Mouse (Mus musculus) gastrocnemius, postnatal 4 days (tissue): ENCODE data around the gene Dolpp1. TPM values are rescaled to one million over a fixed set of nuclear protein-coding genes. Genes with fewer than 3 reads are reported as not detected.

Experiments used
- DNase-seq, 2 experiments: peaks; one replicate each; pipeline ENCODE4 v3.0.0; 2021 to 2022; ENCODE audit warnings: low spot score in 2 of 2, mixed read lengths in 2 of 2
- long read RNA-seq, 2 experiments: library from polyadenylated mRNA; stranded (forward); transcript quantifications; one replicate each; pipeline ENCODE4 v2.0.0; 2021
- total RNA-seq, 2 experiments: library from RNA; stranded (reverse); gene quantifications; 2 replicates each; pipeline ENCODE4 v1.2.3; 2021

Dolpp1 gene
- 10 to 100 TPM; 18.3 to 21.1 TPM for total RNA-seq
- long read RNA-seq, experiment 1, transcript Dolpp1-201 (8 exons, 2,251 nt) = major isoform, 13 of 21 reads
- long read RNA-seq, experiment 1, partial matches to known transcripts = 4 of 21 reads
- long read RNA-seq, experiment 1, other reads (novel, unspliced or antisense) = 4 of 21 reads
- long read RNA-seq, experiment 2, transcript Dolpp1-201 (8 exons, 2,251 nt) = major isoform, 16 of 21 reads
- long read RNA-seq, experiment 2, partial matches to known transcripts = 0 of 21 reads
- long read RNA-seq, experiment 2, other reads (novel, unspliced or antisense) = 4 of 21 reads

DNA sequence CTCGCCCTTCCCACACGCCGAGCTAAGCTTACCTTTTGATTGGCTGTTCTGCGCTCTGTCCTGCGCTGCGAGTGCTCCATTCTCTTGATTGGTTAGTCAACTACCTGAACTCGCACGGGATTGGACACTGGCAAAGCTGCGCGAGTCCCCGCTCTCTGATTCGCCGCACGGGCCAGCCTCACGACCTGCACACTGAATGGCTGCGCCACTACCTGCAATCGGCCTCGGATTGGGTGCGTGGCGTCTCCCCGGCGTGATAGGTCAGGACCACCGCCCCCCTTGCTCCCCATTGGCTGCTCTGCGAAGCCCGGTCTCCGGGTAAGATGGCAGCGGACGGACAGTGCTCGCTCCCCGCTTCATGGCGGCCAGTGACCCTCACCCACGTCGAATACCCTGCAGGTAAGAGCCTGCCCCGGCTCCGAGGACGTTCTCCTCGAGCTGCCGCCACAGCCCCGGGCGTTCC lies at the start of gene Dolpp1:
Dolpp1 (plus strand) TSS at position 141 of the 463 bp plus-strand sequence.
- DNase-seq = peak; percentile 90 to 95

DNA sequence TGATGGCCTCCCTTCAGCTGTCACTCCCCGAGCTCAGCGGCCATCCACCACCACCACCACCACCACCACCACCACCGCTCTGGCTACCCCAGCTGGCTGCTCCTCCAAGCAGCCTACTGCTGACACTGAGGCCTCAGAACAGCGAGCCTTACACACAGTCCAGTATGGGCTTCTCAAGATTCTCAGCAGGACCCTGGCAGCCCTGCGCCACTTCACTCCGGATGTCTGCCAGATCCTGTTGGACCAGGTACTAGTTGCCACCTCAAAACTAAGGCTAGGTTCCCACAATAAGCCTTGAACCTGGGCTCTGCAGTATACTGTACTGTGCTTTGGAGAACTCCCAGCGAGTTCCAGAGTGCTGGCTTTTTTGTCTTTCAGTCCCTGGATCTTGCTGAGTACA lies 49.5 kb upstream of the Dolpp1 start:
- no peak for DNase-seq

DNA sequence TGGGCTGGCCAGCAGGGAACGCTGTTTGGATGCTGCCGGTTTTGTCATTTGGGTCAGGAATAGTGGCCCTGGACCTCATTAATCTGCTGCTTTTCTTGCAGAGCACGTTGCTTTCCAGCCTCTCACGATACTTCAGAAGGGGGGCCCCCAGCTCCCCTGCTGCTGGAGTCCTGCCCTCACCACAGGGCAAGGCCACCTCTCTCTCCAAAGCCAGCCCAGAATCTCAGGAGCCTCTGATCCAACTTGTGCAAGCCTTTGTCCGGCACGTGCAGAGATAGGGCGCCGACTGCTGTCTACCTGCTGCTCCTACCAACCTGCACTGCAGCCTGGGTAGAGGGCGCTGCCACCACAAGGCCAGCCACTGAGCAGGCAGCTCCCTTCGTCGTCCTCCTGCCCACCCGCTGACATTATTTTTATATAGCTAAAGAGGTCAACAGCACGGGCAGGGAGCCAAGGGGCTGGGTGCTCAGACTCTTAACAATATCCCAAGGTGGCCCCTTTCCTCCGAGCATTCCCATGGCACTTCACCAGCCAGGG lies 48.4 kb upstream of the Dolpp1 start:
- DNase-seq = no peak

DNA sequence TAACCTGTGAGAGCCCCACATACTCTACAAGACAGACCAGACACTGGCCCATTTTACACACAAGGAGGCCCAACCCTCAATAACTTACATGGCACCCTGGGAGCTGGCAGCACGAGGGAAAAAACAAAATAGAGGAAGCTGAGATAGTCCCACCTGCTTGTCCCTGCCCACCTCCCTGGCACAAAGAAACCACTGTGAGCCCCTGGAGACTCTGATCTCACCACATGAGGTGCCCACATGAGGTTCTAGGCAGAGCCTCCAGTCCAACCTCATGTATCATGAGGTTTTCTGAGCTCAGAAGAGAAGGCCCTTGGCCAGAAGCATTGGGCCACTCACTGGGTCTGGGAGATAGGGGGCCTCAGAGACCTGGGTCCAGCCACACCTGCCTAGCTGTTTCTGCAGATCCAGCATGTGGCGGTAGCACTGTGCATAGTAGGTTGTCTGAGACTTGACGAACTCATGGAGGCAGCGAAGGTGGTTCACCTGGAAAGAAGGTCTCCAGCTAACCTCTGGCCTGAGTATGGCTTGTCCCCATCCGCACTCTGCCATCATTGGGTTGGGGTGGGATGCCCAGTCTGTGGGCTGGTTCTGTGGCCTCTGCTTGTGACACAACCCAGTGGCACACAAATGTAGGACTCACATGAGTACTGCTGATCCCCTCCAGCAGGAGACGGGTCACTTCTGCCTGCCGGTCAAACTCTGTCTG lies 45.9 kb upstream of the Dolpp1 start:
- no peak for DNase-seq

DNA sequence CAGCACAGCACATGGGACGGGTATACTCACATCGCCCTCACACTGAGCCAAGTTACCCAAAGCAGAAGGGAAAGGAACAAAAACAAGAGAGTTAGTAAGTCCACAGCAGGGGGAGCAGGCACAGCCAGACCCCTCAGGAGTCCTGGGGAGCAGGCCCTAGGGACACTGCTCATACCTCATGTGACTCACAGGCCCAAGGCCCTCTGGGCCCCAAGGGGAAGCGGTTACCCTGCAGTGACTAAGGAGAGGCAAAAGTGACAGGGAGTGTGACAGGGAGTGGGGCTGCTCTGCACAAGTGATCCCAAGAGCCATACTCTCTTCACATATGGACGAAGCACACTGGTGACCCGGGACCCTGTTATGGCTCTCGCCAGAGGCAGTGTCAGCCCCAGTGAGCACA lies 42.9 kb upstream of the Dolpp1 start:
- DNase-seq = no peak

DNA sequence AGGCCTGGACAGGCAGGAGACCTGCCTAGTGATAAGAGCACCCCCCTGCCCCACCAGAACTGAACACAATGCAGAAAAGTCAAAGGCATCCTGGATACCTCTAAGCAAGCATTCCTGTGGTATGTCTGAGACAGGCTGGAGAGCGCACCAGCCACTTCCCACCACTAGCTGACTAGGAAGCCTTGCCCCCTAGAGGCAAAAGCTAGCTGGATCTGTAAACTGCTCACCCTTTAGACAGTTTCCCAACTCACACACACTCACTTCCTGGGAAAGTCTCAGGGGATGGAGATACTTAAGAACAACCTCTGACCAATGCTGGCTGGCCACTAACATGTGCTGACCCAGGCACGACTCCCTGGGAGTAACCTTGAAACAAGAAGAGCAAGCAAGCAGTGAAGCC lies 40.9 kb upstream of the Dolpp1 start:
- DNase-seq = no peak

DNA sequence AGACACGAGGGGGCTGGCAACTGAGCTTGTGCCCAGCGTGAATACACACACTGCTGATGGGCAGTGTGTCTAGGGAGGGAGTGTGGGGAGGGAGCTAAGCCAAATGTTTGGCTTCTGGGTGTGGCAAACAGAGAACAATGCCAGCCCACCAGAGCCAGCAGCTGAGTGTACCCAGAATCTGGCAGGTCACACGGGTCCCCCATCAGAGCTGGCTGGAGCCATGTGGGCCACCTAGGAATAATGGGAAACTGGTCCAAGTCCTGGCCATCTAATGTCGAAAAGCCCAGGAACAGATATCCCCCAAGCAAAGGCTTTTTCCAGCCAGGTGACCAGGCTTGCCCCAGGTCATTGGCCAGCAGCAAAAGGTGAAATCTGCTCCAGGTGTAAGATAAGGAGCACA lies 36.2 kb upstream of the Dolpp1 start:
- no peak for DNase-seq

DNA sequence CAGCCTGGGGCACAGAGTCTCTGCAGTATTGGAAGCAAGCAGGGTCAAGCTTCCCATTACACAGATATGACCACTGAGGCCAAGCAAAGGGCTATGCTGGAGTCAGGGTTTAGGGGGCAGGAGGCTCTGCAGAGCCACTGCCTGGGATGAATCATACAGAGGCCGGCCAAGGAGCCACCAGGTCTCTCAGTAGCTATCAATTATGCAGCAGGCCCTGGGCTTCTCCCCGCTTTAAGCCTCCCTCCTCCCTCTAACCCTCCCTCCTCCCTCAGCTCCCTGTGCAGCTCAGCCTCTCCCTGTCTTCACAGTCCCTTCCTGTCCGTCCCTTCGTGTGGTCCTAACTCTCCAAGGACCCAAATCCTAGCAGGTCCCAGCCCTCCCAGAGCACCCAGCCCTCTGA lies 35.8 kb upstream of the Dolpp1 start:
- DNase-seq = no peak

DNA sequence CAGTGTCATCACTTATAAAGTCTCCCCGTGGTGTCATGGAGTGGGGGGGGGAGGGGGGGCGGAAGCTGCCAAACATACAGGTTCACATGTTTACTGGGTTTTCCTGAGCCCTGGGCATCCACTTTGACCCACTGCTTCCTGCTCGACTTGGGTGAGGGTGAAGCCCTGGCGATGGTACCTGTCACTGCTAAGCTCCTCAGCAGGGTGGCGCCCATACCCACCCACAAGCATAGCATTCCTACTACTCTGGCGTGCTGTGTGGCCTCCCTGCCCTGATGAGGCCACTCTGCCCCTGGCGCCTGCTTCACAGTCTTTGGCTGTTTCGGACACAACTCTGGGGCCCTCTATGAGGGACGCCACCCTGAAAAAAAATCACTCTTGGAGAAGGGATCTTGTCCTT lies 35.1 kb upstream of the Dolpp1 start:
- no peak for DNase-seq

DNA sequence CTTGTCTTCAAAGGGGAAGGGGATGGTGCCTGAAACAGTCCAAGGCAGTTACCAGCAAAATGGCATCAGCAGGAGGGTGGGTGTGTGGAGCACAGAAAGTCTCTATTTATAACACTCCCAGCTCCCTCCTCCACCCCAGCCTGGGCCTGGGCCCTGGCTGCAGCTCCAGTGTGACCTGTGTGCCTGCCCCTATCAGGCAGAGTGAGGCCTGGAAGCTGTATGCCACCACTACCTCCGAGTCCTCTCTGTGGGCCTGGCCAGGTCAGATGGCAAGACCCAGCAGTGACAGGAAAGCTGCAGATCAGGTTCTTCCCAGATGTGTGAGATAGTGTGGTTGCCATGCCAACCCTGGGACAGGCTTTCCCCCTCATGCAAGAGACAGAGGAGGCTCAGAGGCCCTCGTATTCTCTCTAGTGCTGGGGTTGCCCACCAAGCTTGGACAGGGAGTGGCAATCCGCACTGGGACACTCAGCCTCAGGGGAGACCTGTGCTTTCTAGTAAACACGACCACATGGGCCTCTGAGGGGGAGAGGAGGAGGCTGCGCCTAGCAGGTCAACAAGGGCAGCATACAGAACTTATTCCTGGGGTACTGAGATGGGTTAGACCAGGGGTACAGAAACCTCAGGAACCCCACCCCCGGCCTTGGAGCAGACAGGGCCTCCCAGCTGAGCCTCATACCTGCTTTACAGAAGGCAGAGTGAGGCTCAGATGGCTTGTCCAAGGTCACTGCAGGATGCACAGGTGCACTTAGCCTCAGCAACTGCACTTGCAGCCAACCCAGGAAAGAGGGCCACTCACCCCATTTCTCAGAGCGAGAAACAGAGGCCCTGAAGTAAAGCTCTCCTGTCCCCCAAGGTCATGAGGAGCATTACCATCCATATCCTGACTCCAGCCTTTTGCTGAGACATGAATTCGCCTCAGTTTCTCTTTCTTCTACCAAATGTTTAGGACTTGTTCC lies 34.2 kb upstream of the Dolpp1 start:
- DNase-seq = peak in 1 of 2 experiments; percentile 14

DNA sequence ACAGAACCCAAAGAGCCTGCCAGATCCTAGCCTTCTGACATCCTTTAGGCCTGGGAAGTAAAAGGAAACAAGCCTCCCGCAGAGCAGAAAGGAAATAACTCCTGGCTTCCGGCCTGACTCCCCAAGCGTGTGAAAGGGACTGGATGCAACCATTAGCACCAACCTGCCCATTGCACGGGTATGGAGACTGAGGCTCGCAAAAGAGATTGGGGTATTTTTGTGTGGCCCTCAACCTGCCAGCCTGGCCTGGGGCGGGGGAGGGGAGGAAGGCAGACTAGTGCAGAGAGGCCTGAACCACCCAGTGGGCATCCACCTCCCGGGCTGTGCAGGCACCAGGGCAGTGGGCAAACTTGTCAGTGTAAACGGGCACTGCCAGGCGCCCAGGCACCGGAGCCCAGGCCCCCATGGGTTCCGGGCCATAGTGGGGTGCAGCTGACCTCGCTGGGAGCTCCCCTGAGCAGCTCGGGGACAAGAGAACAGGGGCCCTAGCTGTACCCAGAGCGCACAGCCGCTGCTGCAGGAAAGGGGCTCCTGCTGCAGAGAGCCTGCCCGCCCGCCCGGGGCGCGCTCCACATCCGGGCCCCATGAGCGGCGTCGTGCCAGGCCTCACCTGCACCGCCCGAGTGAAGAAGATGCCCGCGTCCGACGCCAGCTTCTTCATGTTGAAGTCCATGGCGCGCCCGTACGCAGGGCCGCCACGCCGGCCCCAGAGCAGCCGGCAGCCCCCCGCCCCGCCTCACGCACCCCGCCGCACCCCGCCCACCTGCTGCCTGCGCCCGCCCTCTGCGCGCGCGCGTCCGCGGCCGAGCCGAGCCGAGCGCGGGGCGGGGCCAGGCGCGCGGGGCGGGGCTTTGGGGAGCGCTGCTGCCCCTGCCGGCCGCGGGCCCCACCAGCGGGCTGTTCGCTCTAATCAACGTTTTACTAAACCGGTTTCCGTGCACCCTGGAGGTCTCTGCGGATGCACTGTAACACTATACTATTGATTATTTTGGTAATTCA lies 33.2 kb upstream of the Dolpp1 start, which contains the start of gene Sh3glb2:
Sh3glb2 (minus strand) TSS at position 805 of the 999 bp plus-strand sequence.
- peak; percentile 87 to 89 for DNase-seq

DNA sequence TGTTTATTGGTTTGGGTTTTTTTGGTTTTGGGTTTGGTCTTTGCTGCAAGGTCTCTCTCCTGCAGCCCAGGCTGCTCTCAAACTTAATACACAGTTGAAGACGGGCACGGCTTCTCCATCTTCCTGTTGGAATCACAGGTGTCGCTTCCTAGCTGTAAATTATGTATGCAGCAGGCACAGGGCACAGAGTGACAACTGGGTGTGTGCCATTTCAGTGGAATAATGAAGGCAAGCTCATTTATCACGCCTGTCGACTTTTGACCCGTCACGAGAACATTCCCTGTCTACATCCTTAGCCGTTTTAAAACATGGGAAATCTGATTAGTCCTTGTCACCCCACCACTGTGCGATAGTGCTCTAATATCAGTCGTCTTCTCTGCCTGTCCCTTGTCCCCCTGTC lies 31.4 kb upstream of the Dolpp1 start:
- no peak for DNase-seq

DNA sequence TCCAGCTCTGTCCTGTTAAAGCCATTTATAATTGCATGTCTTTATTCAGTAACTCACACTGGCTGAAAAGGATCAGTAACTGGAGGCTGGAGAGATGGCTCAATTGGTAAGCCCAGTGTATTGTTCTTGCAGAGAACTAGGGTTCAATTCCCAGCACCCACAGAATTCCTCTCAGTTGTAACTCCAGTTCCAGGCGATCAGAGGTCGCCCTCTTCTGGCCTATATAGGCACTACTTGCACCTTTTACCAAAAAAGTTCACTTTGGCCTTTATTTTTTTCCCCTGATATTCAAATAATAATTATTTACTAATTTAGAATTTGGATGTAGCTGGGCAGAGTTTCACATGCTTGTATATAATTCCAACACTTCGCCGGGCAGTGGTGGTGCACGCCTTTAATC lies 29.2 kb upstream of the Dolpp1 start:
- DNase-seq = no peak

DNA sequence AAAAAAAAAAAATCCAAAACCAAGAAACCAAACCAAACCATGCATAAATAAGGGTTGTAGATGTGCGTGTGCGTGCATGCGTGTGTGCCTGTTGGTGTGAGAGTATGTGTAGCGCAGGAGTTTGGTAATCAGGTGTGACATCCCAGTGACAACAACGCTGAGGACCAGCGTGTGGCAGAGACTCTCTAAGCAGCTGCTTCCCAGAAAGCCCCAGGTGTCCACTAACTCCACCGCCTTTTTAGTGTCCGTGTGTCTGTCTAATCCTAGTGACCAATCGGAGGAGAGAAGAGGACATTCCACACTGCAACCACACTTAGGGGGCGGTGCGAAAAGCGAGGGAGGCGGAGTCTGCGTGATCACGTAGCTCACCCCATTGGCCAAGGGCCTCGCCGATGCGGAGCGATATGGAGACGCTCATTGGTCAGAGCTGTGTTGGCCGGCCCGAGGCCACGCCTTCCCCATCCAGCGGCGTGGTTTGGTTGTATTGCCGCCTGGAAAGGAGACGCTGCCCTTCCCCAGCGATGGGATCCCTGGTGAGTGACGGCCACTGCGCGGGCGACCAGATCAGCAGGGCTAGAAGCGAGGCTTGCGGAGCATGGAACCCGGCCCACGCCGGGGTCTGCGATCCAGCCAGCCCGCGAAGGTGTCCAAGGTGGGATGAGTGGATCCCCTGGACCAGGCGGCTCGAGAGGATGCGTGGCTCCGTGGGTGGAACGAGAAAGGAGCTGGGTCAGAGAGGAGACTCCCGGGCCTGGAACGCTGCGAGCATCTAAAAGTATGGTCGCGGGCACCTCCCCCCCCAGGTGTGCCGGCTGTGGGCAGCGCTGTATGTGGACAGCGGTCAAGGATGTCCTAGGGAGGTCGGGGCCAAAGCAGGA lies 28.0 kb upstream of the Dolpp1 start, which contains the start of gene Miga2:
Miga2 (plus strand) TSS at position 461 of the 878 bp plus-strand sequence.
- DNase-seq = peak; percentile 93 to 98

DNA sequence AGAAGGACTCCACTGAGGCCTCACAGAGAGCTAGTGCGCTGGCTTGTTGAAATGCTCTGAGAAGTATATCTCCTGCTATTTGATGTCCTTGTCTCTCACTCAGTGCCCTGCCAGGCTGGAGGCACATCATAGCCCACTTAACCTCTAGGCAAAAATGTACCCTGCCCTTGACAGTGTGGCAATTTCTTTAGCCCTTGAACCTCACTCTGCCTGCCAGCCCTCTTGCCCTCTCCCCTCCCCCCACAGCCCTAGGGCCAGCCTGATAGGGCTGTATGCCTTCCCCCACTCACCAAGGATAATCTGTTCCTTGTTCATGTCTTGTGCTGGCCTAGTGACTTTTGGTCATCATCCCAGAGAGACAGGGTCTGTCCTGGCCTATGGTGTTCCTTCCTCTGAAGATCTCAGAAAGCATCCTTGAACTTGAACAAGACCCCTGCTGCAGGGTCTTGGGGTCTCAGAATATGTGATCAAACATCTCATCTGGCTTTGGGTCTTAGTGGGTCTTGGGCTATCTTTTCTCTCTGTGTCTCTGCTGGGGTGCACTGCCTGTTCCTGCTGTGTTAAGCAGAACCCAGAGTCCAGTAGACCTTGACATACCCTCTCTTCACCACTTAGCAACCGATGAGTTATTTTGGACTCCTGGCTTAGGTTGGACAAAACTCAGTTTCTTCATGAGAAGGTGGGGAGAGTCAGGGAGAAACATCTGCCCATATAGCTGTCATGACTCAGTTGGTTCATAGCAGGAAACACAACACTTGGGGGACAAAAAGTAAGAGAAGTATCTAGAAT lies 26.6 kb upstream of the Dolpp1 start:
- no peak for DNase-seq

DNA sequence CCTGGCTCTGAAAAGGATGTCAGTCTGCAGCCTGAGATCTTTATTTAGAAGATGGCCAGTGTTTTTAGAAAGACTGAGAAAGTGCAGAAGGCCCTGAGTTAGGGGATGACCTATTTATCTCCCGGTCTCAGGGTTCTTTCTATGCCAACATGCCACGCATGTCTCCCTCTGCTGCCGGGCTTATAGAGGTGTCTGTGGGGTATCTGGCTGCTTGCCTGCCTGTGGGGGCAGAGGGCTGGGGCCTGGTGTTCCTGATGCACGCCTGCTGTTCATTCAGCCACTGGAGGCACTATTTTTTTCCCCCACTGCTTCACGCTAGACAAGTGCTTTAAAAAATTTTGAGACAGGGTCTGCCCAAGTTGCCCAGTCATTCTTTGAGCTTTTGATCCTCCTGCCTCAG lies 25.9 kb upstream of the Dolpp1 start:
- no peak for DNase-seq

DNA sequence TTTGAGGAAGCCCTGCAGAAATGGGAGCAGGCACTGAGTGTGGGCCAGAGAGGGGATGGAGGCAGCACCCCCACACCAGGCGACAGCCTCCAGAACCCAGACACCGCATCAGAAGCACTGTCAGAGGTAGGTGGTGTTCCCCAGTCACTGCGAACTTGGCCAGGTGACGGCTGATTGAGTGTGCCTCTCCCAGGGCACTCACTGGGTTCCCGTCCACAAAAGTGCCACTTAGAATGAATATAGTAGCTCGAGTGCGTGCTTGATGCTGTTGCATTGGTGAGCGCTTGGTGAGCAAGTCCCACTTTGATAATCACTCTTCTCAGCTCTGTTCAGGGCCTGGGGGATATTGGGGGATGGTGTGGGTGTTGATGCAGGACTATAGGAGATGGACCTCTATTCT lies 20.5 kb upstream of the Dolpp1 start:
- no peak for DNase-seq

DNA sequence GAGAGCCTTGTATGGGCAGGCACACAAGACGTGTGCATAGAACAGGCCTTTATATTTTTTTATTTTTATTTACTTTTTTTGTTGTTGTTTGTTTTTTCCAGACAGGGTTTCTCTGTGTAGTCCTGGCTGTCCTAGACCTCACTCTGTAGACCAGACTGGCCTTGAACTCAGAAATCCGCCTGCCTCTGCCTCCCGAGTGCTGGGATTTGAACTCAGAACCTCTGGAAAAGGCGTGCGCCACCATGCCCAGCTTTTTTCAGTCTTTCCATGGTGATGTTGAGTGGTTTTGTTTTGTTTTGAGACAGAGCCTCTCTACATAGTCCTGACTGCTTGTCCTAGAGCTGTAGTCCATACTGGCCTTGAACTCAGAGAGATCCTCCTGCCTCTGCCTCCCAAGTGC lies 19.3 kb upstream of the Dolpp1 start:
- no peak for DNase-seq
